Mouse (Mus musculus) adrenal gland, adult 8-10 months (tissue): ENCODE data around the gene Olfr815. TPM values are rescaled to one million over a fixed set of nuclear protein-coding genes. Genes with fewer than 3 reads are reported as not detected.
"Not testable (repeated sequence)": the region's sequence is repeated elsewhere in the genome, so short reads cannot be mapped to it uniquely, and the experiment has no call there.

Experiments used
- DNase-seq: peaks from one replicate; pipeline ENCODE4 v3.0.0; 2022
- total RNA-seq, 4 experiments: library from RNA; stranded (reverse); gene quantifications; 2 replicates each; pipeline ENCODE4 v1.2.4; 2022

Olfr815 gene
- under 1 TPM in 1 of 4 experiments, not detected in 3; 0.32 TPM for total RNA-seq

DNA sequence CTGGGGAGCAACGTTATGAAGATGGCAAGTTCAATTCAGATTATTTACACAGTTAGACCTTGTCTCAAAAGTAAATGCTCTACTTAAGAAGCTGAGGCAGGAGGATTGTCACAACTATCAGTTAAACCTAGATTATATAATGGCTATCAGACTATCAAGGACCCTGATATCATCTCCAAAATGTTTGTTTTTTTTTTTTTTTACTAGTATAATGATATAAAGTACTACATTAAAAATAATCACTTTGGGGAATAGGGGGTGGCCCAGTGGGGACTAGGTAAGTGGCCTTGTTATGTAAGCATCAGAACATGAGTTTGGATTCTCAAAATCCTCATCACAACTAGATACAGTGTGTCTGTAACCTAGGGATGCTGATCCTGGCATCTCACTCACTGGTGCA is at the start of gene Olfr815:
Gene Olfr815, minus strand, starts transcription at position 101 of the 400 bp plus-strand sequence.
- not testable (repeated sequence) for DNase-seq

DNA sequence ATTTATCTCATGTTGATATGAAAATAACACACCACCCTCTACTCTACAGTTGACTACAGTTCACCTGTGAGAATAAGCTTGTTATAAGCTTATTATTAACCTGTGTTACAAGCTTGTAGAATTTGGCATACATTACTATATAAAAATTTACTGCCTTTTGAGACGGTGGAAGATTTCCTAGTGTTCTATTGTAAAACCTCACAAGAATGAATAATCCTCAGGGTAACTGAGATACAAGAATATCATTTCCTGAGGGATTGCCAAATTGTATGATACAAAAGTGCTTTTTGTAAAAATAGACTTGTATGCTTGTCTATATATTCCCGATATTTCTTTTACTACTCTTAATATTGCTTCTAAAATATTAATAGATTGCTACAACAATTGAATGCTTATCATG is 43.3 kb upstream of the Olfr815 start, which contains the start of gene Olfr818:
Gene Olfr818, minus strand, starts transcription at position 101 of the 400 bp plus-strand sequence.
- DNase-seq, result no peak

DNA sequence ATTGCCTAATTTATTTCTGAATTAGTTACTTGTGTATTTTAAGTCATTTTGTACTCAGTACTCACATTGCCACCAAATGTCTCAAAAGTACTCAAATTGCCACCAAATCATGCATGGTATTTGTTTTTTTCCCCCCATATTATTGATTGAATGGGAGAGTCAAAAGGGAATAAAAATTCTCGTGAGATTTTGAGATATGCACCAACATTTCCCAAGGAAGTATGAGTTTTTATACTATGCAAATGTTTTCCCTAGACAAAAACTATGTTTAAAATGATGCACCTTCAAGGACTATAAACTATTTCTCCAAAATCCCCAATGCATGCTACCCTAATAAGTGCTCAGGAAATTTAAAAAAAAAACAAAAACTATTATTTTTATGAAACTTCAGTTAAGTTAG is 9.8 kb upstream of the Olfr815 start, which contains the start of gene Olfr816:
Gene Olfr816, minus strand, starts transcription at position 101 of the 400 bp plus-strand sequence.
- no peak for DNase-seq

DNA sequence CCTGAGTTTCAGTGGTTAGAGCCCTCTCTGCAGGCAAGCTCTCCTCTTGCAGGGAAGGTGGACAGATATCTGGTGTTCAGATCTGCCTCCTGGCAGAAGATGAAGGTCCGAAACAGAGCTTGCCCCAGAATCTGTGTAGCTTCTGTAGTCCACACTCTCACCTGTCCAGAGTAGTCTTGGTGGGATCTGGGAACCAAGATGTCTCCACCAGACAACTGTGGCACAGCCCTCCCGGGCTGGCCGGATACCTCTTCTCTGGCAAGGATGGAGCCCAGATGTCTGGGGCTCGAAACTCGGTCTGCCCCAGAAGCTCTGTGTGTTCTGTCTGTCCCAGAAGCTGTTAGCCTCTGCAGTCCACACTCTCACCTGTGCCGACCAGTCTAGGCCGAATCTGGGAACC is 19.7 kb downstream of the Olfr815 start:
- no peak for DNase-seq

DNA sequence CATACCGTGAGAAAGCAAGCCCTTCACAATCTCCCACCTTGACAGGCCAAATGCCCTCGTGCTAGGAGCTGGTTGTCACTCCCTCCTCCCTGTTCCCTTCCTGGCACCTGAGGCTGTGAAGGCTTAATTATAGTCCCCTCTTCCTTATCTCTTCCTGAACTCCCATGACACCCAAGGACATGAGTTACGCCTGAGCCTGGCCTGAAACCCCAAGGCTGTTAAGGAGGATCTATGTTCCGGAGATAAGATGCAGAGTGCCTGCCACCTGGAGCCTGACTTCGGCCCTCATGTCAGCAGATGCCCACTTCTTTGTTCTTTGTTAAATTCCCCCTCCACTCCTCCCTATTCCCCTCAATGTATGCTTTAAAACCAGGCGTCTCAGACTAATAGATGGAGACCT is 20.2 kb downstream of the Olfr815 start:
- DNase-seq, result not testable (repeated sequence)

DNA sequence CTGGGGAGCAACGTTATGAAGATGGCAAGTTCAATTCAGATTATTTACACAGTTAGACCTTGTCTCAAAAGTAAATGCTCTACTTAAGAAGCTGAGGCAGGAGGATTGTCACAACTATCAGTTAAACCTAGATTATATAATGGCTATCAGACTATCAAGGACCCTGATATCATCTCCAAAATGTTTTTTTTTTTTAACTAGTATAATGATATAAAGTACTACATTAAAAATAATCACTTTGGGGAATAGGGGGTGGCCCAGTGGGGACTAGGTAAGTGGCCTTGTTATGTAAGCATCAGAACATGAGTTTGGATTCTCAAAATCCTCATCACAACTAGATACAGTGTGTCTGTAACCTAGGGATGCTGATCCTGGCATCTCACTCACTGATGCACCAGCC is 25.9 kb downstream of the Olfr815 start, which contains the start of gene Olfr814:
Gene Olfr814, minus strand, starts transcription at position 101 of the 400 bp plus-strand sequence.
- not testable (repeated sequence) for DNase-seq

DNA sequence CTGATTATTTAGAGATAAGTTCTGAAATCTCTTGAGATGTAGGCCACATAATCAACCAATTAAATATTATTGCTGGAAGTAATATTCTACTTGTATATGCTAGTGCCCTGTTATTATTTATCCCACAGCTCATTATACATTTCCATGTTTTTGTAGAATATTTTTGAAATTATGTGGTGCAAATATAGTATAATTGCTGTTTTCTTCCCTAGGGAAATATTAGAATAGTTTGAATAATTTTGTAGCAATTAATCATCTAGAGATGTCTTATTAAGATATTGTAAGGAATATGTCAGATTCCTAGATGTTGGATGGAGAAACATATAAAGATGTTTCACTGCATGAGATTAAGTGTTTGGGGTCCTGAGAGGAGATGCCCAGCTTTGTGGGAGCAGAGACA is 50.6 kb downstream of the Olfr815 start, which contains the start of gene Olfr813:
Gene Olfr813, plus strand, starts transcription at position 301 of the 400 bp plus-strand sequence.
- DNase-seq, result no peak

Other genes starting within 250 kb of the Olfr815 start
- not detected for gene Olfr800, start 248.2 kb downstream of the Olfr815 start, total RNA-seq
- gene Olfr801, start 232.0 kb downstream of the Olfr815 start, total RNA-seq, result not detected
- not detected for gene Olfr802, start 217.7 kb downstream of the Olfr815 start, total RNA-seq
- not detected for gene Olfr803, start 211.6 kb downstream of the Olfr815 start, total RNA-seq
- not detected for gene Olfr804, start 202.7 kb downstream of the Olfr815 start, total RNA-seq
- not detected for gene Olfr805, start 176.5 kb downstream of the Olfr815 start, total RNA-seq
- gene Olfr806, start 163.9 kb downstream of the Olfr815 start, total RNA-seq, result not detected
- gene Olfr807, start 148.1 kb downstream of the Olfr815 start, total RNA-seq, result not detected
- gene Olfr808, start 140.4 kb downstream of the Olfr815 start, total RNA-seq, result not detected
- not detected for gene Olfr809, start 131.2 kb downstream of the Olfr815 start, total RNA-seq
- gene Olfr810, start 111.0 kb downstream of the Olfr815 start, total RNA-seq, result not detected
- not detected for gene Olfr811, start 101.5 kb downstream of the Olfr815 start, total RNA-seq
- gene Olfr812, start 59.8 kb downstream of the Olfr815 start, total RNA-seq, result not detected
- gene Olfr813, start 50.5 kb downstream of the Olfr815 start, total RNA-seq, result not detected
- not detected for gene Olfr814, start 26.0 kb downstream of the Olfr815 start, total RNA-seq
- gene Olfr816, start 9.7 kb upstream of the Olfr815 start, total RNA-seq, result not detected
- not detected for gene Olfr818, start 43.2 kb upstream of the Olfr815 start, total RNA-seq
- not detected for gene Olfr819, start 61.4 kb upstream of the Olfr815 start, total RNA-seq
- gene Olfr247, start 70.3 kb upstream of the Olfr815 start, total RNA-seq, result not detected
- gene Gm10310, start 79.2 kb upstream of the Olfr815 start, total RNA-seq, result not detected
- gene Olfr820, start 106.8 kb upstream of the Olfr815 start, total RNA-seq, result not detected
- gene Olfr821, start 124.5 kb upstream of the Olfr815 start, total RNA-seq, result not detected
- not detected for gene Olfr822, start 165.3 kb upstream of the Olfr815 start, total RNA-seq
- not detected for gene Olfr823, start 209.5 kb upstream of the Olfr815 start, total RNA-seq
- gene Olfr824, start 224.1 kb upstream of the Olfr815 start, total RNA-seq, result not detected